Mouse (Mus musculus): ENCODE measurements around the gene Hist1h4k. TPM values are rescaled to one million over a fixed set of nuclear protein-coding genes. Genes with fewer than 3 reads are reported as not detected.
"Not testable (repeated sequence)": the region's sequence is repeated elsewhere in the genome, so short reads cannot be mapped to it uniquely, and the experiment has no call there.

Gene Hist1h4k
- 10 to 100 TPM; 24.6 to 31.5 TPM for total RNA-seq (2021)
- polyA plus RNA-seq (2012; rRNA removed): 4.9 TPM in 1 of 2 replicates, not detected in the other
- long read RNA-seq: 0 reads

DNA sequence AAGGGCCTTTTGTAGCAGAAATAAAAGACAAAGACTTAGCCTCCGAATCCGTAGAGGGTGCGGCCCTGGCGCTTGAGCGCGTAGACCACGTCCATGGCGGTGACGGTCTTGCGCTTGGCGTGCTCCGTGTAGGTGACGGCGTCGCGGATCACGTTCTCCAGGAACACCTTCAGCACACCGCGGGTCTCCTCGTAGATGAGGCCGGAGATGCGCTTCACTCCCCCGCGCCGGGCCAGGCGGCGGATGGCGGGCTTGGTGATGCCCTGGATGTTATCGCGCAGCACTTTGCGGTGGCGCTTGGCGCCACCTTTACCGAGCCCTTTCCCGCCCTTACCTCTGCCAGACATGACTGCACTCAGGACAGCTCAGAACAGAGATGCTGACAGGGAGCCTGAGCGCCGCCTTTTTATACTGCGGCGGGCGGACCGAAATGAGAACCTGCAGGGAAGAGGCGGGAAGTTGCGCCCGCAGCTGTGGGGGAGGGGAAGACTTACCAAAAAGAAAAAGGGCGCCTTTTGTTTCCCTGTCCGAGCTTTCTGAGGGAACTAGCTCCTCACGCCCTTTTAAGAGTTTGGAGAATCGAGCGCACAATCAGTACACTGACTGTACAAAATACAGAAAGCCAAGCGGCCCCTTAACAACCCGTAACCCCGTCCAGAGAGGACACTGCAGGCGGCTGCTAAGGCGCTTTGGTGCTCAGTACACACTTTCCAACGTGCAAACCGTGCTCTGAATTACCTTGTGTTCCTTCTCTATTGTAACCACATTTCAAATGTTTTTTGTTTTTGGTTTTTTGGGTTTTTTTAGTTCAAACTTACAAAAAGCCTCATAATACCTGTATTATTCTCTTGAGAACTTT is at the start of gene Hist1h4k:
Gene Hist1h4k, minus strand, starts transcription at position 347 of the 859 bp plus-strand sequence.
- WGBS: 1% methylated on average over 52 of the region's 56 CpGs
- peak; percentile 87 for TF ChIP-seq POLR2A (IDR thresholded peaks at IDR 0.05; ENCODE audit: insufficient read depth, low read depth, low read length)
- peak within 1 kb of the TSS; percentile 69 for H3K9ac ChIP-seq (ENCODE audit: low read depth, low read length)
- H3K27ac ChIP-seq: peak within 1 kb of the TSS; percentile 48
- not testable (repeated sequence) for H3K4me1 ChIP-seq (ENCODE audit: control insufficient read depth, insufficient read depth, low read length); H3K36me3 ChIP-seq (ENCODE audit: control insufficient read depth, insufficient read depth, low read length); H3K27me3 ChIP-seq (ENCODE audit: control insufficient read depth, insufficient read depth, low read length); H3K79me2 ChIP-seq (replicated peaks; ENCODE audit: control insufficient read depth, insufficient read depth, low read length)
- H3K4me3 ChIP-seq: peak within 1 kb of the TSS; percentile 52
- intact Hi-C loops (cut with DNase I): loop anchor here (2.0 to 10.0 kb wide), 6 partner anchors 16 to 1984 kb away; partner anchors contain the start of genes Hist1h1c, Hist1h2ac, Hist1h2ag and Hist1h2bc
- peak; percentile 89 for DNase-seq

GRCm38 (mm10) chr13:21797163-21797562 is 46.9 kb upstream of the Hist1h4k start:
- H3K27me3 ChIP-seq (ENCODE audit: control insufficient read depth, insufficient read depth, low read length); H3K4me3 ChIP-seq; H3K27ac ChIP-seq; intact Hi-C loops (cut with DNase I); H3K9ac ChIP-seq (ENCODE audit: low read depth, low read length); DNase-seq; H3K36me3 ChIP-seq (ENCODE audit: control insufficient read depth, insufficient read depth, low read length); H3K4me1 ChIP-seq (ENCODE audit: control insufficient read depth, insufficient read depth, low read length); H3K79me2 ChIP-seq (replicated peaks; ENCODE audit: control insufficient read depth, insufficient read depth, low read length): not testable (repeated sequence)

GRCm38 (mm10) chr13:21795584-21795983 is 45.3 kb upstream of the Hist1h4k start:
- no peak for DNase-seq
- Histone ChIP-seq H3K4me3 (no peak overlapping the region), H3K36me3 (ENCODE audit: control insufficient read depth, insufficient read depth, low read length) (no peaks in the 10 kb centered on the region), H3K27me3 (ENCODE audit: control insufficient read depth, insufficient read depth, low read length) (no peaks in the 10 kb centered on the region), H3K4me1 (ENCODE audit: control insufficient read depth, insufficient read depth, low read length) (no peaks in the 10 kb centered on the region; the same call in 1 of the 2 replicates), H3K79me2 (replicated peaks; ENCODE audit: control insufficient read depth, insufficient read depth, low read length) (no peaks in the 10 kb centered on the region), H3K9ac (ENCODE audit: low read depth, low read length) (no peak overlapping the region), H3K27ac (no peak overlapping the region)
- WGBS: 89% methylated on average over 7 of the region's 7 CpGs
- no peak for TF ChIP-seq POLR2A (IDR thresholded peaks at IDR 0.05; ENCODE audit: insufficient read depth, low read depth, low read length)
- TF ChIP-seq EP300 (IDR thresholded peaks at IDR 0.05; ENCODE audit: insufficient read depth, low read depth, low read length): no peak
- no peak for TF ChIP-seq CTCF (IDR thresholded peaks at IDR 0.05)
- intact Hi-C loops (cut with DNase I): no loop called here

DNA sequence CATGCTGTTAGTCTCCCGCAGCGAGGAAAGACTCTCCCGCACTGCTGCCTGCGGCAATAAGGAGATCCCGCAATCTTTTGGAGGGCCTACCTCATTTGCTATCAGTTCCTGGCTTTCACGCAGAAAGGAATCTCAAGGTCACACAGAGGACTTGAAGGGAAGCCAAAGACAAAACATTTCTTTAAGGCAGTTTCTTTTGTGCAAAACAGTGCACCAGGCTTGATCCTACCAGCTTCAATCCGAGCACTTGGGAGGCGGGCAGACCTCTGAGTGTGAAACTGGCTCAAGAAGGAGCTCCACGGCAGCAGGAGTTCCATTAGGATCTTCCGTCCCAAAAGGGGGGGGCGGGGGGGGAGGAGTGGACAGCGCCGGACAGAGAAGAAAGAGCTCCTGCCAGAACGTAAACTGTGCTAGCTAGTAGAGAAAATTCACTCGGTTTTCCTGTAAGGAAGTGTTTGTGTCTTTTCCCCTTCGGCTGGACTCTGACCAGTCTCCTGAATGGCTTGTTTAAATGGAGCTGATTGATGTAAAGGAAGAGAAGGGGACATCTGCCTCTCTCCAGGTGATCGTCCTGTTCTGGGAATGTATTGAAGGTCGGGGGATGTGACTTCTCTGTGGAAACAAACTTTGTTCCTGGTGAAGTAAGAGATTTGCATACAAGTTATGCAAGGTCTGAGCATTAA is 40.4 kb upstream of the Hist1h4k start:
- H3K27me3 ChIP-seq (ENCODE audit: control insufficient read depth, insufficient read depth, low read length): no peaks in the 10 kb centered on the region
- no peak overlapping the region; the same call in none of the 2 replicates for H3K9ac ChIP-seq (ENCODE audit: low read depth, low read length)
- DNase-seq: no peak
- intact Hi-C loops (cut with DNase I): no loop called here
- H3K27ac ChIP-seq: no peak overlapping the region
- WGBS: 10% methylated on average over 18 of the region's 18 CpGs
- TF ChIP-seq POLR2A (IDR thresholded peaks at IDR 0.05; ENCODE audit: insufficient read depth, low read depth, low read length) (no peak), CTCF (IDR thresholded peaks at IDR 0.05) (no peak), EP300 (IDR thresholded peaks at IDR 0.05; ENCODE audit: insufficient read depth, low read depth, low read length) (no peak)
- no peak overlapping the region for H3K4me3 ChIP-seq
- no peaks in the 10 kb centered on the region for H3K79me2 ChIP-seq (replicated peaks; ENCODE audit: control insufficient read depth, insufficient read depth, low read length)
- H3K4me1 ChIP-seq (ENCODE audit: control insufficient read depth, insufficient read depth, low read length): no peaks in the 10 kb centered on the region; the same call in 1 of the 2 replicates
- H3K36me3 ChIP-seq (ENCODE audit: control insufficient read depth, insufficient read depth, low read length): no peaks in the 10 kb centered on the region

- Histone ChIP-seq H3K4me1 (ENCODE audit: control insufficient read depth, insufficient read depth, low read length) (no peaks in the 10 kb centered on the region; the same call in 1 of the 2 replicates), H3K9ac (ENCODE audit: low read depth, low read length) (no peak overlapping the region), H3K4me3 (no peak overlapping the region), H3K27me3 (ENCODE audit: control insufficient read depth, insufficient read depth, low read length) (no peaks in the 10 kb centered on the region), H3K27ac (no peak overlapping the region), H3K79me2 (replicated peaks; ENCODE audit: control insufficient read depth, insufficient read depth, low read length) (no peaks in the 10 kb centered on the region), H3K36me3 (ENCODE audit: control insufficient read depth, insufficient read depth, low read length) (no peaks in the 10 kb centered on the region)
- TF ChIP-seq POLR2A (IDR thresholded peaks at IDR 0.05; ENCODE audit: insufficient read depth, low read depth, low read length): no peak
- no peak for TF ChIP-seq CTCF (IDR thresholded peaks at IDR 0.05)
- no peak for TF ChIP-seq EP300 (IDR thresholded peaks at IDR 0.05; ENCODE audit: insufficient read depth, low read depth, low read length)
- WGBS: 65% methylated on average over 6 of the region's 6 CpGs
- intact Hi-C loops (cut with DNase I): loop anchor here (10.0 kb wide), 1 partner anchor 1795 kb away; the partner anchor contains the start of gene Hist1h4d
- DNase-seq: no peak
Measured at GRCm38 (mm10) chr13:21789925-21790324, 39.6 kb upstream of the Hist1h4k start.
